Mouse (Mus musculus): Measurements from ENCODE around the gene Wdfy2.

DNA sequence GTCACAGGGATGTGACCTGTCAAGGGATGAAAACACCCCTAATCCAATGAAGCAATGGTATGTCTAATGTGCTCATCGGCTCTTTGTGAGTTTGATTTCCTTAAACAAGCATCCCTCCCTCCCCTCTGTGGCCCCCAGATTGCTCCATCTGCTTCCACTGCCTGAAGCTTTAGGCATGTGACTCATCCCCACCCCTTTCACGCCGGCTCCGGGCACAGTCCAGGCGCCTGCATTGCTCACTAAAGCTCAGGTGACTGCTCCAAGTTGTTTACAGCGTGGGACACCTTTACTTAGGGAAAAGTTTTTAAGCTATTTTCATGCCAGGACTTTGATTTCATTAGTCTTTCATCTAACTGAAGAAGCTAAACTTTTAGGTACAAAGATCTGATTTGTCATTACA is 22.9 kb upstream of the Wdfy2 start:
- TF ChIP-seq CTCF (IDR thresholded peaks at IDR 0.05; ENCODE audit: insufficient read depth, low read length) (no peak), POLR2A (IDR thresholded peaks at IDR 0.05; ENCODE audit: borderline replicate concordance, extremely low read depth, low read depth, low read length) (no peak)

Measured in lung, adult 2 months (tissue).